Mouse (Mus musculus) lung, embryonic 15.5 days (tissue): ENCODE measurements around the gene Pcmt1. TPM values are rescaled to one million over a fixed set of nuclear protein-coding genes. Genes with fewer than 3 reads are reported as not detected.

ENCODE experiments used
- ATAC-seq: fragments of 200-750 bp; cut with Nextera tagmentation; 2 replicates; pipeline ENCODE4 v1.8.0; 2017; ENCODE audit warnings: moderate number of reproducible peaks, borderline replicate concordance; ENCODE audit not compliant: low FRiP score, low TSS enrichment; ENCODE audit errors: extremely low read depth
- H3K27ac ChIP-seq: fragments of 300-500 bp; sonication (generic); 2 replicates; pipeline ENCODE4 v1.5.1; 2015; ENCODE audit warnings: moderate library complexity, mild to moderate bottlenecking, inconsistent platforms
- H3K27me3 ChIP-seq: fragments of 300-500 bp; sonication (generic); 2 replicates; pipeline ENCODE4 v1.6.1; 2015; ENCODE audit warnings: inconsistent platforms
- H3K36me3 ChIP-seq: fragments of 300-500 bp; sonication (generic); 2 replicates; pipeline ENCODE4 v1.6.1; 2015; ENCODE audit warnings: inconsistent platforms
- H3K4me1 ChIP-seq: fragments of 300-500 bp; sonication (generic); 2 replicates; pipeline ENCODE4 v1.6.1; 2015; ENCODE audit warnings: inconsistent platforms
- H3K4me2 ChIP-seq: fragments of 300-500 bp; sonication (generic); 2 replicates; pipeline ENCODE4 v1.6.1; 2015; ENCODE audit warnings: inconsistent platforms, mild to moderate bottlenecking, moderate library complexity
- H3K4me3 ChIP-seq: fragments of 300-500 bp; sonication (generic); 2 replicates; pipeline ENCODE4 v1.5.1; 2015; ENCODE audit warnings: mild to moderate bottlenecking, inconsistent platforms
- H3K9ac ChIP-seq: fragments of 300-500 bp; sonication (generic); 2 replicates; pipeline ENCODE4 v1.6.1; 2015; ENCODE audit warnings: inconsistent platforms
- H3K9me3 ChIP-seq: fragments of 300-500 bp; sonication (generic); 2 replicates; pipeline ENCODE4 v1.6.1; 2016; ENCODE audit warnings: inconsistent platforms
- WGBS: fragments of 180-500 bp; shearing (Covaris S2); methylation state at CpG from one replicate; pipeline ENCODE4 v1.1.7; 2015; 5-methylcytosine and 5-hydroxymethylcytosine counted together
- polyA plus RNA-seq: library from polyadenylated mRNA; unstranded; fragments of >200 nt; fragmentation: Nextera tagmentation; extraction: Ambion mirVana; gene quantifications from 2 replicates; pipeline ENCODE4 v1.2.1, GENCODE M21; 2015

Pcmt1 gene
- polyA plus RNA-seq, 1 experiment from 2014 or later: 122 TPM

DNA sequence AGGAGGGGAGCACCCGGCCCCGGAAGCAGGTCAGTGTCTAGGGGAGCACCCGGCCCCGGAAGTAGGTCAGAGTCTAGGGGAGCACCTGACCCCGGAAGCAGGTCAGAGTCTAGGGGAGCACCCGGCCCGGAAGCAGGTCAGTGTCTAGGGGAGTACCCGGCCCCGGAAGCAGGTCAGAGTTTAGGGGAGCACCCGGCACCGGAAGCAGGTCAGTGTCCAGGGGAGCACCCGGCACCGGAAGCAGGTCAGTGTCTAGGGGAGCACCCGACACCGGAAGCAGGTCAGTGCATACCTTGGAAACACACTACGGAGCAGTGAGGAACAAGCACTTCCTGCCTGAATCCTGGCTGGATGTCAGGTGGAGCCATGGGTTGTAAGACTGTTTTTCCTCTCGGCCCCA is 72.3 kb downstream of the Pcmt1 start:
- no peak for ATAC-seq
- no peaks in the 10 kb centered on the region for H3K36me3 ChIP-seq
- H3K9me3 ChIP-seq: no peaks in the 10 kb centered on the region
- H3K9ac ChIP-seq: no peak overlapping the region
- no peak overlapping the region for H3K4me2 ChIP-seq
- no peaks in the 10 kb centered on the region for H3K4me1 ChIP-seq
- 86% methylated on average over 17 of the region's 17 CpGs for WGBS
- H3K27me3 ChIP-seq: no peaks in the 10 kb centered on the region
- no peak overlapping the region for H3K27ac ChIP-seq
- H3K4me3 ChIP-seq: no peak overlapping the region

DNA sequence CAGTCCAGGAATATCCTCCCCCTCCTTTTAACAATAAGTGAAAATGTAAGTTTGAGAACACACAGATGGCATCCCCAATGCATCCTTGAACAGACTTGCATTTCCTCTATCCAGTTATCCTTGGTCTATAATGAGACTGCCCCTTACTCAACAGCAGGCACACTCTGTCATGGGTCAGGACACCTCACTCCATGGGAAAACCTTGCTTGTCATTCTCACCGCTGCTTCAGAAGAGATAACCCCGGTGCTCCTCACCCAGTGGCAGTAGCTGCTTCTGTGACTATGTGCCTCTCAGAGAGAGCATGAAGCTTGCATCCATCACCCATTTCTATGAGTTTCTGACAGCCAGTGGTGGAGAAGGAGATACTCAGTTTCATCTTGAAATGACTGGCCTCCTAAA is 74.5 kb downstream of the Pcmt1 start:
- Histone ChIP-seq H3K27me3 (no peaks in the 10 kb centered on the region), H3K27ac (no peak overlapping the region), H3K4me2 (no peak overlapping the region), H3K4me3 (no peak overlapping the region), H3K36me3 (no peaks in the 10 kb centered on the region), H3K9ac (no peak overlapping the region), H3K4me1 (no peaks in the 10 kb centered on the region), H3K9me3 (no peaks in the 10 kb centered on the region)
- no peak for ATAC-seq
- WGBS: 58% methylated on average over 2 of the region's 2 CpGs

DNA sequence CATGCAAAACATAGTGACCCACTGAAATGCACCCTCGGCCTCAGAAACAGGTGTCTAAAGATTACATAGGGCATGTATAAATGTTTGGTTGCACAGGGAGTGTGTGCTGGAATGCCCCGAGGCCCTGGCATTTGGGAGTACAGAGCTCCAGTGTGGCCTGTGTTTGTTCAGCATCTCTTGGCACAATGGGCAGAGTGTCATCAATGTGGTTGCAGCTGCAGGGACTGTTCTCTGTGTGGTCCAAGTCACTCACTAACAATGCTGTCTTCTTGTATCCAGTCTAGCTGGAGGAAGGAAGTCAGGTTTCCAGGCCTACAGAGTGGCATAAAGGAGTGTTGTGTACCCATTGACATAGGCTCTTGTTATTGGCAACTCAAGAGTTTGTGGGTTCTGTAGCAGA is 75.8 kb downstream of the Pcmt1 start:
- Histone ChIP-seq H3K9ac (no peak overlapping the region), H3K4me1 (0 out of 2 replicates have a peak, but pooled peaks cover 2% of the 10 kb centered on the region), H3K36me3 (no peaks in the 10 kb centered on the region), H3K27me3 (no peaks in the 10 kb centered on the region), H3K9me3 (no peaks in the 10 kb centered on the region), H3K4me3 (no peak overlapping the region), H3K4me2 (no peak overlapping the region), H3K27ac (no peak overlapping the region)
- ATAC-seq: no peak
- WGBS: 61% methylated on average over 2 of the region's 2 CpGs

DNA sequence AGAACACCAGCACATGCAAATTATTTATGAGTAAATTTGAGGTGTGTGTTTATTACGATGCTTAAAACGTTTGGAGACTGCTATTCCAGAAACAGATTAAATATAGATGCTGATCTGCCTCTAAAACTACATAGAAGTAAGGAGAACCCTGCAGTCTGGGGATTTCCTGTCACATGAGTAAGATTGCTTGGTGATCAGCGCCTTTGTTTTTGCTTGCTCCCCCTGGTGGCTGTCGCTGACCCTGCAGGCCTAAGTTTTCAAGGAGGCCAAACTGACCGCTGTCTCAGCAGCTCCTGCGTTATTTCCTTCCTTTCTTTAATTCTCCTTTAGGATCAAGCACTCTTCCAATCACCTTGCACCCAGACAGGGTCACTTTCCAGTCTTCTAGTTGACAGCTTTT is 80.3 kb downstream of the Pcmt1 start:
- no peak overlapping the region for H3K4me2 ChIP-seq
- WGBS: 9% methylated on average over 6 of the region's 6 CpGs
- H3K27me3 ChIP-seq: no peaks in the 10 kb centered on the region
- H3K9me3 ChIP-seq: no peaks in the 10 kb centered on the region
- ATAC-seq: no peak
- no peak overlapping the region for H3K4me3 ChIP-seq
- H3K27ac ChIP-seq: no peak overlapping the region
- no peak overlapping the region for H3K9ac ChIP-seq
- no peaks in the 10 kb centered on the region for H3K36me3 ChIP-seq
- 0 out of 2 replicates have a peak, but pooled peaks cover 2% of the 10 kb centered on the region for H3K4me1 ChIP-seq

DNA sequence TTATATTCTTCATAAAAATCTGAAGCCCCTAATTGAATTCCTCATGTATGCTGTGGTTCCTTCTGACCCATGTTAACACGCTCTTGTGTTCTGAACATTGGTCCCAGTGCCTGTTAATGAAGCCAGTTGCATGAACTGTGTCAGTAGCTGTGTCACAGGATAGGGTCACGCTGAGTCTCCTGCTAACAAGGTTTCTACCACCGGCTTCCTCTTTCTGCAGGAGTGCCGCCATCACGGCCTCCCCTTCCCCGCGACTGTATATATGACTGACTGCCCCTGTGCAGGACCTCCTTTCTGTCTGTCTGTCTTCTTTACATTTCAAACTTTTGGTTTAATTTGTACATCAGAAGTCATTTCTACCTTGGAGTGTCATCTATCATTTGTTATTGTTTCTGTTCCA is 82.8 kb downstream of the Pcmt1 start:
- H3K4me2 ChIP-seq: no peak overlapping the region
- WGBS: 79% methylated on average over 7 of the region's 7 CpGs

DNA sequence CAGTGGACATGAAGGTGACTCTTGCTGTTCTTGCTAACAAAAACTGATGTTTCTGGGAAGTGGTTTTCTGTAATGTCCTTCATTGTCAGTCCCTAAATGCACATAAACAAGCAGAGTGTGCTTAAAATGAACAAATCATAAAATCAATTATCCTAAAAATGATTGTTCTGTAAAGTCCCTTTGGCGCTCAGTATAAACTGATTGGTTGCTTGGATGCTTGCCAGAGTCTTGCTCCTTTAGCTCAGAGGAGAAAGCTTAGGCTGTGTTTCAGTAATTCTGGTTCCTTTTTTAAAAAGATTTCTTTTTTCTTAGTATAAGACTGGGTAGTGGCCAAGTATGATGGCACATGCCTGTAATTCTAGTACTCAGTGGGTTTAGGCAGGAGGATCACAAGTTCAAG is 84.7 kb downstream of the Pcmt1 start:
- Histone ChIP-seq H3K4me1 (0 out of 2 replicates have a peak, but pooled peaks cover 2% of the 10 kb centered on the region), H3K27me3 (peaks cover 6% of the 10 kb centered on the region), H3K9ac (no peak overlapping the region), H3K4me2 (no peak overlapping the region), H3K9me3 (no peaks in the 10 kb centered on the region), H3K36me3 (no peaks in the 10 kb centered on the region), H3K4me3 (no peak overlapping the region), H3K27ac (no peak overlapping the region)
- WGBS: 51% methylated on average over 1 of the region's 1 CpGs
- no peak for ATAC-seq

More for the DNA sequence above, 82.8 kb downstream of the Pcmt1 start:
- no peak overlapping the region for H3K4me3 ChIP-seq
- no peak for ATAC-seq
- H3K4me1 ChIP-seq: 0 out of 2 replicates have a peak, but pooled peaks cover 2% of the 10 kb centered on the region
- H3K27me3 ChIP-seq: no peaks in the 10 kb centered on the region
- H3K9ac ChIP-seq: no peak overlapping the region
- H3K27ac ChIP-seq: no peak overlapping the region
- H3K36me3 ChIP-seq: no peaks in the 10 kb centered on the region
- no peaks in the 10 kb centered on the region for H3K9me3 ChIP-seq

DNA sequence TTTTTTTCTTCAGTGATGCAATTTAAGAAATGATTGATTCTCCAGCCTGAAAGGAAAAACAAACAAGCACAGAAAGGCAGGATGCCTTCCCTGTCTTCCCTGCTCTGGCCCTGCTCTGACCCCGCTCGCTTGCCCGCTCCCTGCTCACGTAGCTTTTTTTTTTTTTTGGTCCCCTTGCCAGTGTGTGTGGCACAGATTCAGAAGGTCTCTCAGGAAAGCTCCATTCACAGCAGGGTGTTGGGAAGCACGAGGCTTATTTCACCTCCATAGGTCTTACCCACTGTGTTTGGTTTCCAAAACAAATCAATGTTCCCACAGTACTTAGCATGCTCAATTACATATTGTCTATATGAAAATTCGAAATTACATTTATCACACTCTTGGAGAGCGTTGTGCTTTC is 86.1 kb downstream of the Pcmt1 start:
- peaks cover 7% of the 10 kb centered on the region for H3K4me1 ChIP-seq
- H3K27me3 ChIP-seq: peaks cover 10% of the 10 kb centered on the region
- ATAC-seq: no peak
- H3K4me3 ChIP-seq: no peak overlapping the region
- H3K27ac ChIP-seq: no peak overlapping the region
- no peaks in the 10 kb centered on the region for H3K36me3 ChIP-seq
- H3K9ac ChIP-seq: no peak overlapping the region
- no peaks in the 10 kb centered on the region for H3K9me3 ChIP-seq
- 21% methylated on average over 7 of the region's 7 CpGs for WGBS
- no peak overlapping the region for H3K4me2 ChIP-seq

DNA sequence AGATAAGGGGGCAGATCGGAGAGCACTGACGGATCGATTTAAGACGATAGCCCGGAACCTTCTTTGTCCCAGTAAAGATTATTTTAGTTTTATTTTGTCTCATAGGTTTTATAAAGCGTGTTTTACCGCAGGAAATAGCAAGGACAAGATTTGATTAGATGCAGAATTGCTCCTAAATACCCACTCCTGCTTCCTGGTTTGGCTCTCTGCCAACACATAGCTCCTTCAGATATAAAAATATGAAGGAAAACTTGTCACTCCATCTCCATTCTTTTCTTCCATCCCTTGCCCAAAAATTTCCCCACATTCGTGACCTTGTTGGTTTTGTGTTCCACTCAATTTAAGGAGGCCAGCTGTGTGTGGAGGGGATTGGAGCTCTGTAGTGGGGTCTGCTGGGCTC is 90.1 kb downstream of the Pcmt1 start:
- Histone ChIP-seq H3K9me3 (no peaks in the 10 kb centered on the region), H3K4me2 (peak overlapping the region; percentile 97), H3K4me1 (peaks cover 7% of the 10 kb centered on the region), H3K4me3 (peak overlapping the region; percentile 62), H3K9ac (no peak overlapping the region), H3K27me3 (peaks cover 10% of the 10 kb centered on the region), H3K36me3 (no peaks in the 10 kb centered on the region), H3K27ac (no peak overlapping the region)
- WGBS: 5% methylated on average over 8 of the region's 8 CpGs
- ATAC-seq: no peak

DNA sequence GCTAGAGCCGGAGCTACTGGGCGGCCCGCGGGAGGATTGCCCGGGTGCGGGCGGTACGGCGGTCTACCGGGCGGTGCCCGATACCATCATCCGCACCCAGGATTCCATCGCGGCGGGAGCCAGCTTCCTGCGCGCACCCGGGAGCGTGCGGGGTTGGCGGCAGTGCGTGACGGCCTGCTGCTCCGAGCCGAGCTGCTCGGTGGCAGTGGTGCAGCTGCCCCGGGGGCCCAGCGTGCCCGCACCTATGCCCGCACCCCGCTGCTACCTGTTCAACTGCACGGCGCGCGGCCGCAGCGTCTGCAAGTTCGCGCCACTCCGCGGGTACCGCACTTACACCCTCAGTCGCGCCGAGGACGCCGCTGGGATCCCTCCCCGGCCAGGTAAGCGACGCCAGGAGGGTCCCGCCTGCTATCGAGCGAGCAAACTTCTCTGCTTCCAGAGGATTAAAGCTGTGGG is 90.7 kb downstream of the Pcmt1 start:
- no peak overlapping the region for H3K27ac ChIP-seq
- under 1% methylated on average over 54 of the region's 54 CpGs for WGBS
- ATAC-seq: peak; percentile 17
- H3K36me3 ChIP-seq: no peaks in the 10 kb centered on the region
- H3K4me3 ChIP-seq: peak overlapping the region; percentile 62
- H3K4me2 ChIP-seq: peak overlapping the region; percentile 97
- no peaks in the 10 kb centered on the region for H3K9me3 ChIP-seq
- H3K9ac ChIP-seq: peak overlapping the region; percentile 14; the same call in 1 of the 2 replicates
- peaks cover 7% of the 10 kb centered on the region for H3K4me1 ChIP-seq
- H3K27me3 ChIP-seq: peaks cover 10% of the 10 kb centered on the region

DNA sequence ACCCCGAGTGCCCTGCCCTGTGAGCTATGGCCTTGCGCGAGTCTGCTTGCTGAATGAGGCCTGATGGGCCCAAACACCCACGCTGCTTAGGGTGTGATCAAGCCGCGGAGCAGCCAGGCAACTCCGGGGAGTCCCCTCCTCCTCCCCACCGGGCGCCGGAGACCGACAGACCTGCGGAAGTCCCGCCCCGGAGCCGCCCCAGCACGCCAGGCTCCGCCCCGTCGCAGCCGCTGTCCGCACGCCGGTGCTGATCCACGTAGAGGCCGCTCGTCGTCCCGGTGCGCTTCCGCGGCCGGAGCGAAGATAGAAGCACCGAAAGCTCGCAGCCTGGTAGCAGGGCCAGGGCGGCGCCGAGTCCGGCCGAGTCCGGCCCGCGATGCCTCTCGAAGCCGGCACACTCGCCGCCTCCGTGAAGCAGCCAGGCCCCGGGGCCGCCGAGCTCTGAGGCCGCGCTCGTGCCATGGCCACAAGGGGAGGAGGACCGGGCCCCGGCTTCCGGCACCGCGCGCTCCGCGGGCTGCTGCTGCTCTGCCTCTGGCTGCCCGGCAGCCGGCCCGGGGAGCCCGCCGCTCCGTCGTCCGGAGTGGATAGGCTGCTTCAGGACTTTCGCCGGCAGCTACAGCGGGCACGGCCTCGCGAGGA is 91.2 kb downstream of the Pcmt1 start, which contains the start of gene Lrp11:
Gene Lrp11 (plus strand): TSS at position 209 of the 642 bp plus-strand sequence.
- Histone ChIP-seq H3K27me3 (peaks cover 10% of the 10 kb centered on the region), H3K27ac (no peak within 1 kb of the TSS), H3K36me3 (no peaks in the 10 kb centered on the region), H3K9ac (peak within 1 kb of the TSS; percentile 46), H3K4me2 (peak within 1 kb of the TSS; percentile 97), H3K4me3 (peak within 1 kb of the TSS; percentile 62), H3K9me3 (no peaks in the 10 kb centered on the region), H3K4me1 (peaks cover 7% of the 10 kb centered on the region)
- WGBS: under 1% methylated on average over 76 of the region's 76 CpGs
- ATAC-seq: peak; percentile 95

DNA sequence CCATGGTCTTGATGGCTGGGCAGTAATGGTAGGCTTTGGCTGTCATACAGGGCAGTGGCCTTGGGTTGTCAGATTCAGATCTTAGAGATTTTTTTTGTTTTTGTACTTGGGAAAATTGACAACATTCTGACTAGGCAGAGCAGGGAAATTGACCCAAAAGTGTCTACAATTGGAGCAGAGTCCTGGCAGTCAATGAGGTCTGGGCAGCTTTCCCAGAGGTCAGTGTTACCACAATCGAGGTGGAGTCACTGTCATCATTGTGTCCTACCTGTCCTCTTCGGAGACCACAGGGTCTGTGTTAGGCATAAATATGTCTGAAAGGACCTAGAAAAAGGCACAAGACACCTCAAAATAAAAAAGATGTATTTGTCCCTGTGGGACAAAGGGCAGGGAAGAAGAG is 94.2 kb downstream of the Pcmt1 start:
- 54% methylated on average over 2 of the region's 2 CpGs for WGBS
- no peak for ATAC-seq
- Histone ChIP-seq H3K36me3 (no peaks in the 10 kb centered on the region), H3K27me3 (peaks cover 7% of the 10 kb centered on the region), H3K27ac (no peak overlapping the region), H3K4me3 (no peak overlapping the region), H3K9me3 (no peaks in the 10 kb centered on the region), H3K4me1 (peaks cover 7% of the 10 kb centered on the region), H3K4me2 (no peak overlapping the region), H3K9ac (no peak overlapping the region)

DNA sequence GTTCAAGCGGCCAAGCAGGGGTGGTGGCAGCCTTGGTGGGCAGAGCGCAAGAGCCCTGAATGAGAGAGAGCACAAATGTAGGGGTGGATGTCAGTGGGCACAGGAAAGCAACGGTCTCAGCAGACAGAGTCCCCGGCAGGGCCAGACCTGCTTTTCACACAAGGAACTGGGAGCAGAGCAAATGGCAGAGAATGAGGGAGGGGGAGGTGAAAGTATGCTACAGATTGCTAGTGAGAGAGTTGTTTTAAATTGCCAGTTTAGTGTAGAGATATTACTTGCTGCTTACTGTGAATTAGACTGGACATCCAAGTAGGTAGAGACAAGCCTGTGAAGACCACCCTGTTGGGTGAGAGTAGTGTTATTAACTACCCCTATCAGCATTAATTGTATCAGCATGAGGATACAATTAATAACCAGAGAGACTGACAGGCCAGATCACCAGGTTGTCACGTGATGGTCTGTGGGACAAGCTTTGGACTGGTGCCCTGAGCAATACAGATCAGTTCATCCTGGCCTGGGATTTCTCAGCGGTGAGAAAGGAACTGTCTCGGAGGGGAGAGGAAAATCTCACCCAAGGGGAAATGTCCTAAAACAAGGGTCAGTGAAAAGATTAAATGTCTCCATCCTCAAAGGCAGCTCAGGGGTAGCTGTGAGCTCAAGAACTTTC is 97.9 kb downstream of the Pcmt1 start:
- 34% methylated on average over 7 of the region's 7 CpGs for WGBS
- H3K4me1 ChIP-seq: no peaks in the 10 kb centered on the region
- no peak for ATAC-seq
- H3K9me3 ChIP-seq: no peaks in the 10 kb centered on the region
- H3K27me3 ChIP-seq: no peaks in the 10 kb centered on the region
- H3K27ac ChIP-seq: no peak overlapping the region
- no peaks in the 10 kb centered on the region for H3K36me3 ChIP-seq
- H3K9ac ChIP-seq: no peak overlapping the region
- H3K4me2 ChIP-seq: no peak overlapping the region
- no peak overlapping the region for H3K4me3 ChIP-seq
